Mouse (Mus musculus): ENCODE results near the gene Il3ra. TPM values are rescaled to one million over a fixed set of nuclear protein-coding genes. Genes with fewer than 3 reads are reported as not detected.

Gene Il3ra
- 6.9 and 7.0 TPM in 2 replicates for polyA plus RNA-seq (2015; fragmentation: Nextera tagmentation; extraction: Ambion mirVana)

- Histone ChIP-seq H3K4me2 (replicated peaks; ENCODE audit: low read depth, low read length) (peak within 1 kb of the TSS; percentile 86), H3K4me3 (ENCODE audit: low read length) (peak within 1 kb of the TSS; percentile 69), H3K27ac (ENCODE audit: low read length) (peak within 1 kb of the TSS; percentile 74), H3K4me1 (ENCODE audit: insufficient read depth, low read length) (peaks cover 2% of the 10 kb centered on the region; the same call in 1 of the 2 replicates), H3K9ac (replicated peaks; ENCODE audit: low read length) (peak within 1 kb of the TSS; percentile 76), H3K9me3 (ENCODE audit: low read length) (peaks cover 53% of the 10 kb centered on the region), H3K27me3 (ENCODE audit: insufficient read depth, low read length) (no peaks in the 10 kb centered on the region), H3K36me3 (ENCODE audit: insufficient read depth, low read length) (peaks cover 22% of the 10 kb centered on the region; the same call in 1 of the 2 replicates)
- WGBS = 2% methylated on average over 54 of the region's 69 CpGs
- ATAC-seq (ENCODE audit: low FRiP score, low TSS enrichment) = peak; percentile 55
Observed at GRCm38 (mm10) chr14:14345948-14346812, at the start of gene Il3ra. TSS of gene Il3ra (plus strand) at chr14:14346275.

GRCm38 (mm10) chr14:14308938-14309337 lies 37.1 kb upstream of the Il3ra start:
- Histone ChIP-seq H3K9ac (replicated peaks; ENCODE audit: low read length) (no peak overlapping the region), H3K9me3 (ENCODE audit: low read length) (no peaks in the 10 kb centered on the region), H3K4me2 (replicated peaks; ENCODE audit: low read depth, low read length) (peak overlapping the region; percentile 38), H3K4me3 (ENCODE audit: low read length) (0 out of 2 replicates have a peak overlapping the region, but pooled peaks have one; percentile 13), H3K27me3 (ENCODE audit: insufficient read depth, low read length) (no peaks in the 10 kb centered on the region), H3K4me1 (ENCODE audit: insufficient read depth, low read length) (no peaks in the 10 kb centered on the region), H3K27ac (ENCODE audit: low read length) (no peak overlapping the region), H3K36me3 (ENCODE audit: insufficient read depth, low read length) (no peaks in the 10 kb centered on the region)
- ATAC-seq (ENCODE audit: low FRiP score, low TSS enrichment) = no peak
- WGBS = 50% methylated on average over 16 of the region's 16 CpGs

GRCm38 (mm10) chr14:14309416-14309815 lies 36.7 kb upstream of the Il3ra start:
- Histone ChIP-seq H3K4me1 (ENCODE audit: insufficient read depth, low read length) (no peaks in the 10 kb centered on the region), H3K27ac (ENCODE audit: low read length) (no peak overlapping the region), H3K4me2 (replicated peaks; ENCODE audit: low read depth, low read length) (peak overlapping the region; percentile 38; the same call in 1 of the 2 replicates), H3K36me3 (ENCODE audit: insufficient read depth, low read length) (no peaks in the 10 kb centered on the region), H3K9me3 (ENCODE audit: low read length) (no peaks in the 10 kb centered on the region), H3K9ac (replicated peaks; ENCODE audit: low read length) (no peak overlapping the region), H3K4me3 (ENCODE audit: low read length) (no peak overlapping the region), H3K27me3 (ENCODE audit: insufficient read depth, low read length) (no peaks in the 10 kb centered on the region)
- WGBS = 59% methylated on average over 14 of the region's 14 CpGs
- no peak for ATAC-seq (ENCODE audit: low FRiP score, low TSS enrichment)

- no peaks in the 10 kb centered on the region for H3K4me1 ChIP-seq (ENCODE audit: insufficient read depth, low read length)
Observed at GRCm38 (mm10) chr14:14322528-14322927, 23.5 kb upstream of the Il3ra start, which contains the start of gene Olfr31. TSS of gene Olfr31 (plus strand) at chr14:14322828.

GRCm38 (mm10) chr14:14345113-14345871 lies 783 bp upstream of the Il3ra start:
- Histone ChIP-seq H3K4me2 (replicated peaks; ENCODE audit: low read depth, low read length) (peak overlapping the region; percentile 86), H3K4me3 (ENCODE audit: low read length) (peak overlapping the region; percentile 69), H3K27ac (ENCODE audit: low read length) (peak overlapping the region; percentile 74; the same call in 1 of the 2 replicates), H3K27me3 (ENCODE audit: insufficient read depth, low read length) (no peaks in the 10 kb centered on the region), H3K9me3 (ENCODE audit: low read length) (peaks cover 44% of the 10 kb centered on the region), H3K9ac (replicated peaks; ENCODE audit: low read length) (peak overlapping the region; percentile 76), H3K36me3 (ENCODE audit: insufficient read depth, low read length) (peaks cover 18% of the 10 kb centered on the region; the same call in 1 of the 2 replicates), H3K4me1 (ENCODE audit: insufficient read depth, low read length) (peaks cover 2% of the 10 kb centered on the region; the same call in 1 of the 2 replicates)
- 5% methylated on average over 40 of the region's 40 CpGs for WGBS
- peak; percentile 85 for ATAC-seq (ENCODE audit: low FRiP score, low TSS enrichment)

More at GRCm38 (mm10) chr14:14322528-14322927, 23.5 kb upstream of the Il3ra start, which contains the start of gene Olfr31:
- Histone ChIP-seq H3K27me3 (ENCODE audit: insufficient read depth, low read length) (no peaks in the 10 kb centered on the region), H3K9ac (replicated peaks; ENCODE audit: low read length) (no peak within 1 kb of the TSS), H3K4me2 (replicated peaks; ENCODE audit: low read depth, low read length) (no peak within 1 kb of the TSS), H3K27ac (ENCODE audit: low read length) (no peak within 1 kb of the TSS), H3K4me3 (ENCODE audit: low read length) (no peak within 1 kb of the TSS), H3K36me3 (ENCODE audit: insufficient read depth, low read length) (no peaks in the 10 kb centered on the region), H3K9me3 (ENCODE audit: low read length) (no peaks in the 10 kb centered on the region)
- no peak for ATAC-seq (ENCODE audit: low FRiP score, low TSS enrichment)

- Histone ChIP-seq H3K27ac (ENCODE audit: low read length) (peak overlapping the region; percentile 74; the same call in 1 of the 2 replicates), H3K27me3 (ENCODE audit: insufficient read depth, low read length) (no peaks in the 10 kb centered on the region), H3K36me3 (ENCODE audit: insufficient read depth, low read length) (peaks cover 24% of the 10 kb centered on the region; the same call in 1 of the 2 replicates), H3K4me3 (ENCODE audit: low read length) (peak overlapping the region; percentile 69), H3K9ac (replicated peaks; ENCODE audit: low read length) (peak overlapping the region; percentile 76), H3K4me2 (replicated peaks; ENCODE audit: low read depth, low read length) (peak overlapping the region; percentile 86), H3K4me1 (ENCODE audit: insufficient read depth, low read length) (peaks cover 2% of the 10 kb centered on the region; the same call in 1 of the 2 replicates), H3K9me3 (ENCODE audit: low read length) (peaks cover 59% of the 10 kb centered on the region)
- 24% methylated on average over 16 of the region's 16 CpGs for WGBS
- ATAC-seq (ENCODE audit: low FRiP score, low TSS enrichment) = peak; percentile 28
Observed at GRCm38 (mm10) chr14:14346813-14347100, 682 bp downstream of the Il3ra start.

GRCm38 (mm10) chr14:14347151-14347835 lies 1.2 kb downstream of the Il3ra start:
- Histone ChIP-seq H3K4me3 (ENCODE audit: low read length) (peak overlapping the region; percentile 69; the same call in 1 of the 2 replicates), H3K27me3 (ENCODE audit: insufficient read depth, low read length) (no peaks in the 10 kb centered on the region), H3K4me2 (replicated peaks; ENCODE audit: low read depth, low read length) (no peak overlapping the region), H3K36me3 (ENCODE audit: insufficient read depth, low read length) (peaks cover 24% of the 10 kb centered on the region; the same call in 1 of the 2 replicates), H3K27ac (ENCODE audit: low read length) (no peak overlapping the region), H3K9me3 (ENCODE audit: low read length) (peaks cover 64% of the 10 kb centered on the region), H3K4me1 (ENCODE audit: insufficient read depth, low read length) (peaks cover 2% of the 10 kb centered on the region; the same call in 1 of the 2 replicates), H3K9ac (replicated peaks; ENCODE audit: low read length) (no peak overlapping the region)
- 78% methylated on average over 17 of the region's 17 CpGs for WGBS
- peak; percentile 11 for ATAC-seq (ENCODE audit: low FRiP score, low TSS enrichment)

- no peak overlapping the region for H3K4me2 ChIP-seq (replicated peaks; ENCODE audit: low read depth, low read length)
- peaks cover 70% of the 10 kb centered on the region for H3K9me3 ChIP-seq (ENCODE audit: low read length)
- H3K27ac ChIP-seq (ENCODE audit: low read length) = no peak overlapping the region
- H3K4me3 ChIP-seq (ENCODE audit: low read length) = no peak overlapping the region
- no peak for ATAC-seq (ENCODE audit: low FRiP score, low TSS enrichment)
- no peaks in the 10 kb centered on the region for H3K27me3 ChIP-seq (ENCODE audit: insufficient read depth, low read length)
- H3K9ac ChIP-seq (replicated peaks; ENCODE audit: low read length) = no peak overlapping the region
- 94% methylated on average over 14 of the region's 14 CpGs for WGBS
- peaks cover 24% of the 10 kb centered on the region; the same call in 1 of the 2 replicates for H3K36me3 ChIP-seq (ENCODE audit: insufficient read depth, low read length)
- peaks cover 2% of the 10 kb centered on the region; the same call in 1 of the 2 replicates for H3K4me1 ChIP-seq (ENCODE audit: insufficient read depth, low read length)
Observed at GRCm38 (mm10) chr14:14347836-14348621, 2.0 kb downstream of the Il3ra start.

Data from kidney, embryonic 16.5 days (tissue).